Mouse (Mus musculus) limb, embryonic 14.5 days (tissue): ENCODE results near the gene Mrpl38. TPM values are rescaled to one million over a fixed set of nuclear protein-coding genes. Genes with fewer than 3 reads are reported as not detected.

Experiments
- ATAC-seq: fragments of 200-750 bp; cut with Nextera tagmentation; 2 replicates; pipeline ENCODE4 v1.8.0; 2017; ENCODE audit warnings: low read depth, moderate number of reproducible peaks, moderate TSS enrichment; ENCODE audit not compliant: low FRiP score
- DNase-seq: peaks from one replicate; pipeline ENCODE4 v3.0.0-alpha.2; 2015; ENCODE audit warnings: low spot score
- H3K27ac ChIP-seq: fragments of 300-500 bp; sonication (generic); replicated peaks from 2 replicates; pipeline ENCODE4 v1.5.1; 2014; ENCODE audit warnings: low read depth, mild to moderate bottlenecking, low read length, moderate library complexity, mixed read lengths
- H3K27me3 ChIP-seq: fragments of 300-500 bp; sonication (generic); 2 replicates; pipeline ENCODE4 v1.6.1; 2014; ENCODE audit warnings: low read length, mixed read lengths; ENCODE audit not compliant: control insufficient read depth, insufficient read depth
- H3K36me3 ChIP-seq: fragments of 300-500 bp; sonication (generic); 2 replicates; pipeline ENCODE4 v1.6.1; 2014; ENCODE audit warnings: mild to moderate bottlenecking, low read length, moderate library complexity, mixed read lengths; ENCODE audit not compliant: control insufficient read depth, insufficient read depth
- H3K4me1 ChIP-seq: fragments of 300-500 bp; sonication (generic); 2 replicates; pipeline ENCODE4 v1.6.1; 2014; ENCODE audit warnings: antibody characterized with exemption, low read length, mixed read lengths; ENCODE audit not compliant: control insufficient read depth, insufficient read depth
- H3K4me2 ChIP-seq: fragments of 300-500 bp; sonication (generic); replicated peaks from 2 replicates; pipeline ENCODE4 v1.6.1; 2014; ENCODE audit warnings: low read depth, mild to moderate bottlenecking, low read length, moderate library complexity; ENCODE audit not compliant: severe bottlenecking
- H3K4me3 ChIP-seq: fragments of 300-500 bp; sonication (generic); replicated peaks from 2 replicates; pipeline ENCODE4 v1.5.1; 2014; ENCODE audit warnings: low read length
- H3K9ac ChIP-seq: fragments of 300-500 bp; sonication (generic); 2 replicates; pipeline ENCODE4 v1.6.1; 2014; ENCODE audit warnings: mild to moderate bottlenecking, low read depth, low read length, moderate library complexity; ENCODE audit not compliant: severe bottlenecking
- H3K9me3 ChIP-seq: fragments of 300-500 bp; sonication (generic); 2 replicates; pipeline ENCODE4 v1.6.1; 2016; ENCODE audit warnings: low read length; ENCODE audit not compliant: control insufficient read depth
- POLR2A ChIP-seq: fragments of 200-500 bp; IDR thresholded peaks from 2 replicates; pipeline ENCODE4 v1.8.0; 2012; ENCODE audit warnings: inconsistent platforms, mild to moderate bottlenecking, moderate library complexity, borderline replicate concordance; ENCODE audit not compliant: insufficient read depth, insufficient read length; ENCODE audit errors: extremely low read depth
- WGBS: fragments of 180-500 bp; shearing (Covaris S2); extraction: QIAGEN DNeasy Blood & Tissue Kit; methylation state at CpG from one replicate; pipeline ENCODE4 v1.1.7; 2014; 5-methylcytosine and 5-hydroxymethylcytosine counted together
- polyA plus RNA-seq, 2 experiments: library from polyadenylated mRNA; depleted of rRNA in 1 of 2; stranded (reverse) in 1 of 2; unstranded in 1 of 2; fragments of >200 nt; fragmentation: Nextera tagmentation in 1 of 2; extraction: Ambion mirVana in 1 of 2; gene quantifications; 2 replicates each; pipeline versions ENCODE4 v1.2.1 to v1.2.3; 2012 to 2014

The Mrpl38 gene
- polyA plus RNA-seq, 2 experiments: 56.4 to 85.8 TPM

DNA sequence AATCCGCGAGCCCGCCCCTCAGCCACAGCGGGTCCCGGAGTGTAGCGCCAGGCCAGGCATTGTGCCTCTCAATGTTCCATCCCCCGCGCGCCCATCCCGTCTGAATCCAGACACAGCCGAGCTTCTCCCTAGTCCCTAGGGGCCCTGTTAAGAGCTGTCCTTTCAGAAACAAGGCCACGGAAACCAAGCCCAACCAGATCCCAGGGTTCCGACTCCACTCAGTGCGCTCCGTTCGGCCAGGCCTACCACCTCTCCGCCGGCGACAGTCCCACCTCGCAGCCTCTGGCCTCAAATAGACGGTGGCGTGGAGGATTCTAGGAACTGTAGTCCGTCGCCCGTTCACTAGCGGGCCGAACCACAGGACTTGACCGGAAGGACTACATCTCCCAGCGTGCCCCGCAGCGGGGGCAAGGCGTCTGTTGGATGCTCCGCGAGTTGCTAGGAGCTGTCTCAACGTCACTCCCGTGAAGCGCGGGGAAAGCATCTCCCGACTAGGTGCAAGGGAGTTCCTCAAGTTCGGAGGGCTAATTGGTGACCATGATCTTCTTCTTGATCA lies 29.3 kb upstream of the Mrpl38 start, which contains the start of gene Fbf1:
TSS of gene Fbf1 (minus strand) at position 283 of the 556 bp plus-strand sequence.
- WGBS: 1% methylated on average over 40 of the region's 40 CpGs
- H3K9ac ChIP-seq: peak within 1 kb of the TSS; percentile 73
- no peaks in the 10 kb centered on the region for H3K9me3 ChIP-seq
- H3K4me2 ChIP-seq: peak within 1 kb of the TSS; percentile 73
- peaks cover 13% of the 10 kb centered on the region for H3K4me1 ChIP-seq
- H3K4me3 ChIP-seq: peak within 1 kb of the TSS; percentile 61
- H3K36me3 ChIP-seq: peaks cover 39% of the 10 kb centered on the region
- TF ChIP-seq POLR2A: peak; percentile 93; the same call in 1 of the 2 replicates
- peak within 1 kb of the TSS; percentile 85 for H3K27ac ChIP-seq
- no peaks in the 10 kb centered on the region for H3K27me3 ChIP-seq
- DNase-seq (peak; percentile 97), ATAC-seq (peak; percentile 97)

DNA sequence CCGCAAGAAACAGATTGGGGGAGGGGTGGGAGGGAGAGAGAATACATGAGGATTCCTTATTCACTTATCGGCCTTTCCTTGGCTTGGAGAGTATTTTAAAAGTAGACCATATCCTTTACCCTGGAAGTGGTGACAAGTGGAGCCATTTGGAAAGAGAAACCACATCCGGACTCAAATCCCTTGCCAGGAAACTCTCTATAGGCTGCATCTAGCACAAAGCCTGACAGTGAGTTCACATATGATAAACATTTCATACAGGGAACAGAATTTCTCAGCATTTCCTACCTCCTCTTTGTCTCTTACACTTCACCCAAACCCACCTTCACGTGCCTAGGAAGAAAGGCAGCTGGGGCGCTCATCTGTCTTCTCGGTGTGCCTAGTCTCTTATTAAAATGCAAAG lies 28.6 kb upstream of the Mrpl38 start:
- Histone ChIP-seq H3K36me3 (peaks cover 32% of the 10 kb centered on the region), H3K4me2 (peak overlapping the region; percentile 73), H3K27me3 (no peaks in the 10 kb centered on the region), H3K27ac (peak overlapping the region; percentile 85), H3K9me3 (no peaks in the 10 kb centered on the region), H3K4me3 (peak overlapping the region; percentile 61), H3K4me1 (peaks cover 13% of the 10 kb centered on the region), H3K9ac (peak overlapping the region; percentile 73)
- no peak for TF ChIP-seq POLR2A
- DNase-seq (peak; percentile 67), ATAC-seq (no peak)
- 9% methylated on average over 6 of the region's 6 CpGs for WGBS

DNA sequence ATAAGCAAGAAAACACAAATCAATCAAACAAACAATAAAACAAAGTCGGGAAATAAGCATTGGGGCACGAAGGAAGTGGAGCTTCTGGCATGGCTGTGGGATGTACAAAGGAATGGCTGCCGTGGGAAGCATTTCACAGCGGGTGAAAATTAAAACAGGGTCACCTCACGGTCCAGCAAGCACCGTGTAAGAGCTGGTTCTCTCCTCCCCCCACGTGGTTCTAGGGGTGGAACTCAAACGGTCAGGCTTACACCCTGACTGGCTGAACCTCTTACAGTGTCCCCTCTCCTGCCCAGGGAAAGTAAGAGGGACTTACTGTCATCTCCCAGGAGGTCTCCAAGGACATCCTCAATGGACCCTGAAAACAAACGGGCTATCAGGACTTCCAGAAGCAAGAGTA lies 24.3 kb upstream of the Mrpl38 start:
- no peak for TF ChIP-seq POLR2A
- Histone ChIP-seq H3K4me2 (no peak overlapping the region), H3K27me3 (no peaks in the 10 kb centered on the region), H3K36me3 (peaks cover 49% of the 10 kb centered on the region), H3K27ac (no peak overlapping the region), H3K4me3 (no peak overlapping the region), H3K9ac (no peak overlapping the region), H3K9me3 (no peaks in the 10 kb centered on the region), H3K4me1 (peaks cover 11% of the 10 kb centered on the region)
- WGBS: 48% methylated on average over 9 of the region's 9 CpGs
- ATAC-seq (no peak), DNase-seq (no peak)

DNA sequence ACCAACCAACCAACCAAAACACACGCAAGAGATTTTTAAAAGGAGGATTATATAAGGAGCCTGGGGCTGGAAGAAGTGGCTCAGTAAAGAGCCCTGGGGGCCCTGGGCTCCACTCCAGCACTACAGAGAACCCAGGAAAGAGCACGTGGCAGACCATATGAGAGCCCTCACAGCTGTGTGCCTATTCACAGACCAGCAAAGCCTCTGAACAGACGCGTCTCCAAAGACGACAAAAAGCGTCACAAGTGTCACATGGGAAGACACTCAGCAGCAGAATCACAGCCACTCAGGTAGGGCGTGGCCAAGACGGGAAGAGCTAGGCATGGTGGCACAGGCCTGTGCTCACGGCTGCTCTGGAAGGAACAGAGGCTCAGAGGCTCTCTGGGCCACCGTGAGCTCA lies 23.5 kb upstream of the Mrpl38 start:
- Histone ChIP-seq H3K4me2 (no peak overlapping the region), H3K36me3 (peaks cover 57% of the 10 kb centered on the region), H3K4me1 (peaks cover 10% of the 10 kb centered on the region), H3K27me3 (no peaks in the 10 kb centered on the region), H3K9ac (no peak overlapping the region), H3K9me3 (no peaks in the 10 kb centered on the region), H3K27ac (no peak overlapping the region), H3K4me3 (no peak overlapping the region)
- DNase-seq (no peak), ATAC-seq (peak; percentile 28; the same call in 1 of the 2 replicates)
- 72% methylated on average over 10 of the region's 10 CpGs for WGBS
- TF ChIP-seq POLR2A: no peak

DNA sequence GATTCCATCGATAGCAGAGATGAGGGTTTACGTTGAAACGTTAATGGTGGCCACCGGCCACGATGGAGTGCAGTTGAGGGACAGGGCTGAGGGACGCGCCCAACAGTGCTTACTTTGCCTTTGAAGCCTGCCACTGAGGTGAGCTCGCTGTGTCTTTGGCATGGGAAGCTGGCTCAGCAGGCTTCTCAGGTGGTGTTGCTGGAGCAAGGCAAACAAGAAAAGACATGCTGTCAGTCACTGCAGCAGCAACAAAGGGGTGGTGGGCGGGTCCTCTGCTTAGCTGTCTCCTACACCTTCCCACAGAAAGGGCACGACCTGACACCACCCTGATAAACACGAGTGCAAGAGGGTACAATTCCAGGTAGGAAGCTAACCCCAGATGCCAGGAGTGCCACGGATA lies 22.6 kb upstream of the Mrpl38 start:
- no peak overlapping the region for H3K9ac ChIP-seq
- H3K4me3 ChIP-seq: no peak overlapping the region
- peaks cover 2% of the 10 kb centered on the region; the same call in 1 of the 2 replicates for H3K4me1 ChIP-seq
- peak; percentile 32 for DNase-seq
- no peak overlapping the region for H3K27ac ChIP-seq
- peaks cover 66% of the 10 kb centered on the region for H3K36me3 ChIP-seq
- no peak for ATAC-seq
- no peaks in the 10 kb centered on the region for H3K9me3 ChIP-seq
- WGBS: 53% methylated on average over 12 of the region's 12 CpGs
- TF ChIP-seq POLR2A: no peak
- no peaks in the 10 kb centered on the region for H3K27me3 ChIP-seq
- H3K4me2 ChIP-seq: no peak overlapping the region
